Mouse (Mus musculus): ENCODE data around the gene Slc25a10. TPM values are rescaled to one million over a fixed set of nuclear protein-coding genes. Genes with fewer than 3 reads are reported as not detected.

The Slc25a10 gene
- polyA plus RNA-seq, 1 experiment from 2014 or later, result 71.8 TPM

GRCm38 (mm10) chr11:120520498-120520897 lies 28.9 kb downstream of the Slc25a10 start:
- Histone ChIP-seq H3K4me3 (no peak overlapping the region), H3K9me3 (replicated peaks) (no peaks in the 10 kb centered on the region), H3K4me1 (peaks cover 24% of the 10 kb centered on the region), H3K36me3 (no peaks in the 10 kb centered on the region), H3K27me3 (ENCODE audit: low read depth, poor library complexity, severe bottlenecking) (no peaks in the 10 kb centered on the region), H3K27ac (peak overlapping the region; percentile 66; the same call in 1 of the 2 replicates)
- DNase-seq (ENCODE audit: low spot score), result no peak
- 78% methylated on average over 9 of the region's 9 CpGs for WGBS

- Histone ChIP-seq H3K36me3 (no peaks in the 10 kb centered on the region), H3K4me3 (no peak overlapping the region), H3K9me3 (replicated peaks) (no peaks in the 10 kb centered on the region), H3K4me1 (peaks cover 19% of the 10 kb centered on the region), H3K27me3 (ENCODE audit: low read depth, poor library complexity, severe bottlenecking) (no peaks in the 10 kb centered on the region), H3K27ac (peak overlapping the region; percentile 66; the same call in 1 of the 2 replicates)
- DNase-seq (ENCODE audit: low spot score), result no peak
- 82% methylated on average over 5 of the region's 5 CpGs for WGBS
These were observed 29.4 kb downstream of the Slc25a10 start for GRCm38 (mm10) chr11:120520967-120521540.

- no peak for DNase-seq (ENCODE audit: low spot score)
- H3K9me3 ChIP-seq (replicated peaks), result no peaks in the 10 kb centered on the region
- H3K27ac ChIP-seq, result no peak overlapping the region
- no peak overlapping the region for H3K4me3 ChIP-seq
- H3K27me3 ChIP-seq (ENCODE audit: low read depth, poor library complexity, severe bottlenecking), result peaks cover 4% of the 10 kb centered on the region
- peaks cover 15% of the 10 kb centered on the region for H3K4me1 ChIP-seq
- H3K36me3 ChIP-seq, result no peaks in the 10 kb centered on the region
- WGBS, result 87% methylated on average over 8 of the region's 8 CpGs
These were observed 30.9 kb downstream of the Slc25a10 start for GRCm38 (mm10) chr11:120522581-120522980.

- peaks cover 38% of the 10 kb centered on the region for H3K27me3 ChIP-seq (ENCODE audit: low read depth, poor library complexity, severe bottlenecking)
- no peak for DNase-seq (ENCODE audit: low spot score)
- WGBS, result 83% methylated on average over 2 of the region's 2 CpGs
These were observed 34.3 kb downstream of the Slc25a10 start for GRCm38 (mm10) chr11:120525959-120526358.

GRCm38 (mm10) chr11:120527690-120528354 lies 36.2 kb downstream of the Slc25a10 start:
- peaks cover 18% of the 10 kb centered on the region for H3K4me1 ChIP-seq
- WGBS, result 83% methylated on average over 9 of the region's 9 CpGs
- H3K9me3 ChIP-seq (replicated peaks), result no peaks in the 10 kb centered on the region
- DNase-seq (ENCODE audit: low spot score), result no peak
- H3K4me3 ChIP-seq, result no peak overlapping the region
- no peak overlapping the region for H3K27ac ChIP-seq
- H3K36me3 ChIP-seq, result no peaks in the 10 kb centered on the region
- peaks cover 56% of the 10 kb centered on the region for H3K27me3 ChIP-seq (ENCODE audit: low read depth, poor library complexity, severe bottlenecking)

More at GRCm38 (mm10) chr11:120525959-120526358, 34.3 kb downstream of the Slc25a10 start:
- peaks cover 10% of the 10 kb centered on the region for H3K4me1 ChIP-seq
- H3K4me3 ChIP-seq, result no peak overlapping the region
- H3K36me3 ChIP-seq, result no peaks in the 10 kb centered on the region
- no peaks in the 10 kb centered on the region for H3K9me3 ChIP-seq (replicated peaks)
- no peak overlapping the region for H3K27ac ChIP-seq

GRCm38 (mm10) chr11:120528903-120529302 lies 37.3 kb downstream of the Slc25a10 start:
- H3K4me3 ChIP-seq, result no peak overlapping the region
- no peak overlapping the region for H3K27ac ChIP-seq
- H3K4me1 ChIP-seq, result peaks cover 18% of the 10 kb centered on the region
- peaks cover 67% of the 10 kb centered on the region for H3K27me3 ChIP-seq (ENCODE audit: low read depth, poor library complexity, severe bottlenecking)
- WGBS, result 66% methylated on average over 4 of the region's 4 CpGs
- no peaks in the 10 kb centered on the region for H3K9me3 ChIP-seq (replicated peaks)
- DNase-seq (ENCODE audit: low spot score), result no peak
- H3K36me3 ChIP-seq, result no peaks in the 10 kb centered on the region

- Histone ChIP-seq H3K4me3 (peak within 1 kb of the TSS; percentile 58), H3K4me1 (peaks cover 18% of the 10 kb centered on the region), H3K36me3 (no peaks in the 10 kb centered on the region), H3K27me3 (ENCODE audit: low read depth, poor library complexity, severe bottlenecking) (peaks cover 79% of the 10 kb centered on the region), H3K27ac (peak within 1 kb of the TSS; percentile 78), H3K9me3 (replicated peaks) (no peaks in the 10 kb centered on the region)
- 8% methylated on average over 59 of the region's 62 CpGs for WGBS
- DNase-seq (ENCODE audit: low spot score), result peak; percentile 67
These were observed 38.7 kb downstream of the Slc25a10 start, which contains the start of gene Gcgr for GRCm38 (mm10) chr11:120530085-120530964. Gene Gcgr, plus strand, starts transcription at chr11:120530699.

- Histone ChIP-seq H3K4me3 (no peak overlapping the region), H3K27ac (no peak overlapping the region), H3K27me3 (ENCODE audit: low read depth, poor library complexity, severe bottlenecking) (peaks cover 87% of the 10 kb centered on the region), H3K36me3 (no peaks in the 10 kb centered on the region), H3K4me1 (peaks cover 18% of the 10 kb centered on the region), H3K9me3 (replicated peaks) (no peaks in the 10 kb centered on the region)
- whole genome bisulfite sequencing, result 32% methylated on average over 9 of the region's 9 CpGs
- no peak for DNase-seq (ENCODE audit: low spot score)
These were observed 40.0 kb downstream of the Slc25a10 start for GRCm38 (mm10) chr11:120531646-120532045.

GRCm38 (mm10) chr11:120534093-120534492 lies 42.5 kb downstream of the Slc25a10 start:
- no peaks in the 10 kb centered on the region for H3K9me3 ChIP-seq (replicated peaks)
- DNase-seq (ENCODE audit: low spot score), result no peak
- no peaks in the 10 kb centered on the region for H3K36me3 ChIP-seq
- H3K27ac ChIP-seq, result no peak overlapping the region
- no peak overlapping the region for H3K4me3 ChIP-seq
- 87% methylated on average over 8 of the region's 8 CpGs for WGBS
- peaks cover 28% of the 10 kb centered on the region for H3K4me1 ChIP-seq
- peaks cover 67% of the 10 kb centered on the region for H3K27me3 ChIP-seq (ENCODE audit: low read depth, poor library complexity, severe bottlenecking)

- peaks cover 57% of the 10 kb centered on the region for H3K27me3 ChIP-seq (ENCODE audit: low read depth, poor library complexity, severe bottlenecking)
- H3K27ac ChIP-seq, result no peak overlapping the region
- WGBS, result 81% methylated on average over 3 of the region's 3 CpGs
- H3K9me3 ChIP-seq (replicated peaks), result no peaks in the 10 kb centered on the region
- no peak overlapping the region for H3K4me3 ChIP-seq
- H3K4me1 ChIP-seq, result peaks cover 37% of the 10 kb centered on the region
- H3K36me3 ChIP-seq, result no peaks in the 10 kb centered on the region
- DNase-seq (ENCODE audit: low spot score), result no peak
These were observed 43.5 kb downstream of the Slc25a10 start for GRCm38 (mm10) chr11:120535145-120535544.

- H3K9me3 ChIP-seq (replicated peaks), result no peaks in the 10 kb centered on the region
- peaks cover 37% of the 10 kb centered on the region for H3K4me1 ChIP-seq
- WGBS, result 68% methylated on average over 3 of the region's 3 CpGs
- DNase-seq (ENCODE audit: low spot score), result no peak
- no peak overlapping the region for H3K27ac ChIP-seq
- H3K27me3 ChIP-seq (ENCODE audit: low read depth, poor library complexity, severe bottlenecking), result peaks cover 50% of the 10 kb centered on the region
- H3K4me3 ChIP-seq, result no peak overlapping the region
- H3K36me3 ChIP-seq, result no peaks in the 10 kb centered on the region
These were observed 44.2 kb downstream of the Slc25a10 start for GRCm38 (mm10) chr11:120535804-120536203.

GRCm38 (mm10) chr11:120538485-120538884 lies 46.8 kb downstream of the Slc25a10 start:
- Histone ChIP-seq H3K36me3 (peaks cover 18% of the 10 kb centered on the region), H3K27ac (peak overlapping the region; percentile 83), H3K4me1 (peaks cover 28% of the 10 kb centered on the region), H3K9me3 (replicated peaks) (no peaks in the 10 kb centered on the region), H3K27me3 (ENCODE audit: low read depth, poor library complexity, severe bottlenecking) (peaks cover 24% of the 10 kb centered on the region), H3K4me3 (0 out of 2 replicates have a peak overlapping the region, but pooled peaks have one; percentile 6)
- DNase-seq (ENCODE audit: low spot score), result no peak
- 90% methylated on average over 3 of the region's 3 CpGs for WGBS

GRCm38 (mm10) chr11:120538955-120539284 lies 47.3 kb downstream of the Slc25a10 start:
- peaks cover 22% of the 10 kb centered on the region for H3K36me3 ChIP-seq
- WGBS, result 67% methylated on average over 8 of the region's 8 CpGs

More at GRCm38 (mm10) chr11:120538955-120539284, 47.3 kb downstream of the Slc25a10 start:
- peak overlapping the region; percentile 83 for H3K27ac ChIP-seq
- H3K4me3 ChIP-seq, result peak overlapping the region; percentile 23; the same call in 1 of the 2 replicates
- no peaks in the 10 kb centered on the region for H3K9me3 ChIP-seq (replicated peaks)
- no peak for DNase-seq (ENCODE audit: low spot score)
- peaks cover 28% of the 10 kb centered on the region for H3K4me1 ChIP-seq
- peaks cover 19% of the 10 kb centered on the region for H3K27me3 ChIP-seq (ENCODE audit: low read depth, poor library complexity, severe bottlenecking)

Measured in limb, embryonic 10.5 days (tissue).